Mouse (Mus musculus) midbrain, embryonic 15.5 days (tissue): ENCODE results near the gene Mif4gd. TPM values are rescaled to one million over a fixed set of nuclear protein-coding genes. Genes with fewer than 3 reads are reported as not detected.

ENCODE experiments used
- ATAC-seq: fragments of 200-750 bp; cut with Nextera tagmentation; replicated peaks from 2 replicates; pipeline ENCODE4 v1.8.0; 2017; ENCODE audit warnings: moderate TSS enrichment
- H3K27ac ChIP-seq: fragments of 300-500 bp; sonication (generic); 2 replicates; pipeline ENCODE4 v1.5.1; 2015; ENCODE audit warnings: mild to moderate bottlenecking, inconsistent platforms
- H3K27me3 ChIP-seq: fragments of 300-500 bp; sonication (generic); replicated peaks from 2 replicates; pipeline ENCODE4 v1.6.1; 2015; ENCODE audit warnings: inconsistent platforms
- H3K36me3 ChIP-seq: fragments of 300-500 bp; sonication (generic); replicated peaks from 2 replicates; pipeline ENCODE4 v1.6.1; 2015; ENCODE audit warnings: inconsistent platforms
- H3K4me1 ChIP-seq: fragments of 300-500 bp; sonication (generic); 2 replicates; pipeline ENCODE4 v1.6.1; 2015; ENCODE audit warnings: inconsistent platforms
- H3K4me2 ChIP-seq: fragments of 300-500 bp; sonication (generic); 2 replicates; pipeline ENCODE4 v1.6.1; 2015; ENCODE audit warnings: inconsistent platforms, mild to moderate bottlenecking, moderate library complexity
- H3K4me3 ChIP-seq: fragments of 300-500 bp; sonication (generic); 2 replicates; pipeline ENCODE4 v1.5.1; 2015; ENCODE audit warnings: mild to moderate bottlenecking, inconsistent platforms
- H3K9ac ChIP-seq: fragments of 300-500 bp; sonication (generic); 2 replicates; pipeline ENCODE4 v1.6.1; 2015; ENCODE audit warnings: mild to moderate bottlenecking, inconsistent platforms
- H3K9me3 ChIP-seq: fragments of 300-500 bp; sonication (generic); 2 replicates; pipeline ENCODE4 v1.6.1; 2016; ENCODE audit warnings: inconsistent platforms
- WGBS: fragments of 180-500 bp; shearing (Covaris S2); methylation state at CpG from one replicate; pipeline ENCODE4 v1.1.7; 2015; ENCODE audit warnings: mixed read lengths; 5-methylcytosine and 5-hydroxymethylcytosine counted together
- polyA plus RNA-seq: library from polyadenylated mRNA; unstranded; fragments of >200 nt; fragmentation: Nextera tagmentation; extraction: Ambion mirVana; gene quantifications from 2 replicates; pipeline ENCODE4 v1.2.1, GENCODE M21; 2015

Gene Mif4gd
- polyA plus RNA-seq, 1 experiment from 2014 or later, result 12.9 TPM

GRCm38 (mm10) chr11:115584376-115585073 is 28.2 kb downstream of the Mif4gd start:
- H3K9me3 ChIP-seq, result no peaks in the 10 kb centered on the region
- H3K9ac ChIP-seq, result no peak overlapping the region
- no peak for ATAC-seq
- no peak overlapping the region for H3K4me3 ChIP-seq
- peaks cover 68% of the 10 kb centered on the region for H3K36me3 ChIP-seq
- WGBS, result 90% methylated on average over 10 of the region's 10 CpGs
- no peak overlapping the region for H3K27ac ChIP-seq
- no peak overlapping the region for H3K4me2 ChIP-seq
- H3K27me3 ChIP-seq, result no peaks in the 10 kb centered on the region
- H3K4me1 ChIP-seq, result no peaks in the 10 kb centered on the region

GRCm38 (mm10) chr11:115582913-115583606 is 29.7 kb downstream of the Mif4gd start:
- Histone ChIP-seq H3K9me3 (no peaks in the 10 kb centered on the region), H3K4me3 (no peak overlapping the region), H3K27ac (no peak overlapping the region), H3K4me1 (no peaks in the 10 kb centered on the region), H3K27me3 (no peaks in the 10 kb centered on the region), H3K36me3 (peaks cover 68% of the 10 kb centered on the region), H3K9ac (no peak overlapping the region), H3K4me2 (no peak overlapping the region)
- ATAC-seq, result no peak
- 84% methylated on average over 10 of the region's 10 CpGs for WGBS

- Histone ChIP-seq H3K27ac (no peak overlapping the region), H3K4me3 (no peak overlapping the region), H3K4me1 (no peaks in the 10 kb centered on the region), H3K4me2 (no peak overlapping the region), H3K27me3 (no peaks in the 10 kb centered on the region), H3K9ac (no peak overlapping the region), H3K36me3 (peaks cover 35% of the 10 kb centered on the region), H3K9me3 (no peaks in the 10 kb centered on the region)
- no peak for ATAC-seq
Measured at GRCm38 (mm10) chr11:115579080-115579479, 33.7 kb downstream of the Mif4gd start.

GRCm38 (mm10) chr11:115564961-115565360 is 47.8 kb downstream of the Mif4gd start:
- H3K4me3 ChIP-seq, result peak overlapping the region; percentile 91
- peaks cover 26% of the 10 kb centered on the region; the same call in 1 of the 2 replicates for H3K36me3 ChIP-seq
- peak overlapping the region; percentile 79 for H3K4me2 ChIP-seq
- no peaks in the 10 kb centered on the region for H3K27me3 ChIP-seq
- no peak overlapping the region for H3K27ac ChIP-seq
- no peak for ATAC-seq
- no peaks in the 10 kb centered on the region for H3K9me3 ChIP-seq
- WGBS, result 21% methylated on average over 7 of the region's 7 CpGs
- peaks cover 17% of the 10 kb centered on the region for H3K4me1 ChIP-seq
- peak overlapping the region; percentile 67 for H3K9ac ChIP-seq

- Histone ChIP-seq H3K27me3 (no peaks in the 10 kb centered on the region), H3K4me1 (peaks cover 17% of the 10 kb centered on the region), H3K27ac (peak within 1 kb of the TSS; percentile 84), H3K9me3 (no peaks in the 10 kb centered on the region), H3K36me3 (peaks cover 19% of the 10 kb centered on the region; the same call in 1 of the 2 replicates), H3K9ac (peak within 1 kb of the TSS; percentile 67), H3K4me3 (peak within 1 kb of the TSS; percentile 91), H3K4me2 (peak within 1 kb of the TSS; percentile 79)
- ATAC-seq, result peak; percentile 92
- under 1% methylated on average over 42 of the region's 42 CpGs for WGBS
Measured at GRCm38 (mm10) chr11:115564064-115564809, 48.5 kb downstream of the Mif4gd start, which contains the start of gene Nup85. TSS of gene Nup85 (plus strand) at chr11:115564434.

GRCm38 (mm10) chr11:115563406-115563805 is 49.4 kb downstream of the Mif4gd start:
- Histone ChIP-seq H3K9ac (peak overlapping the region; percentile 67), H3K27ac (peak overlapping the region; percentile 84; the same call in 1 of the 2 replicates), H3K9me3 (no peaks in the 10 kb centered on the region), H3K4me3 (peak overlapping the region; percentile 91), H3K4me1 (peaks cover 17% of the 10 kb centered on the region), H3K27me3 (no peaks in the 10 kb centered on the region), H3K36me3 (peaks cover 11% of the 10 kb centered on the region; the same call in 1 of the 2 replicates), H3K4me2 (peak overlapping the region; percentile 79)
- 47% methylated on average over 4 of the region's 4 CpGs for WGBS
- ATAC-seq, result no peak

Other genes with a start within 250 kb of the Mif4gd start
- 67.0 and 67.2 TPM in 2 replicates for gene Hid1, start 245.2 kb downstream of the Mif4gd start, polyA plus RNA-seq
- gene Cdr2l, start 231.1 kb downstream of the Mif4gd start, polyA plus RNA-seq, result 26.9 and 27.3 TPM in 2 replicates
- 182 and 191 TPM in 2 replicates for gene Mrpl58, start 209.2 kb downstream of the Mif4gd start, polyA plus RNA-seq
- 782 and 789 TPM in 2 replicates for gene Atp5h, start 193.0 kb downstream of the Mif4gd start, polyA plus RNA-seq
- gene Kctd2, start 192.8 kb downstream of the Mif4gd start, polyA plus RNA-seq, result 32.3 and 34.8 TPM in 2 replicates
- gene Trim80, start 172.4 kb downstream of the Mif4gd start, polyA plus RNA-seq, result not detected in 2 replicates
- gene Slc16a5, start 150.5 kb downstream of the Mif4gd start, polyA plus RNA-seq, result 0.09 and 0.42 TPM in 2 replicates
- 20.6 and 20.9 TPM in 2 replicates for gene Armc7, start 137.3 kb downstream of the Mif4gd start, polyA plus RNA-seq
- gene Nt5c, start 121.1 kb downstream of the Mif4gd start, polyA plus RNA-seq, result 98.4 and 108 TPM in 2 replicates
- 1,600 and 1,616 TPM in 2 replicates for gene Jpt1, start 98.6 kb downstream of the Mif4gd start, polyA plus RNA-seq
- 990 and 1,015 TPM in 2 replicates for gene Sumo2, start 76.7 kb downstream of the Mif4gd start, polyA plus RNA-seq
- gene Nup85, start 48.5 kb downstream of the Mif4gd start, polyA plus RNA-seq, result 106 and 118 TPM in 2 replicates
- 70.0 and 74.3 TPM in 2 replicates for gene Mrps7, start 9.0 kb downstream of the Mif4gd start, polyA plus RNA-seq
- 37.5 and 38.1 TPM in 2 replicates for gene Gga3, start 8.9 kb downstream of the Mif4gd start, polyA plus RNA-seq
- 43.5 and 44.5 TPM in 2 replicates for gene Slc25a19, start 15.3 kb upstream of the Mif4gd start, polyA plus RNA-seq
- gene Grb2, start 95.6 kb upstream of the Mif4gd start, polyA plus RNA-seq, result 173 and 176 TPM in 2 replicates
- 28.4 and 31.0 TPM in 2 replicates for gene Tmem94, start 152.5 kb upstream of the Mif4gd start, polyA plus RNA-seq
- 9.4 and 11.1 TPM in 2 replicates for gene Caskin2, start 200.7 kb upstream of the Mif4gd start, polyA plus RNA-seq
- gene Tsen54, start 201.8 kb upstream of the Mif4gd start, polyA plus RNA-seq, result 24.8 and 27.9 TPM in 2 replicates
- 0.84 and 1.0 TPM in 2 replicates for gene Llgl2, start 211.1 kb upstream of the Mif4gd start, polyA plus RNA-seq
- 0.03 and 0.10 TPM in 2 replicates for gene Myo15b, start 245.4 kb upstream of the Mif4gd start, polyA plus RNA-seq